Mouse (Mus musculus) right cerebral cortex, postnatal 10 days (tissue): Measurements from ENCODE around the gene Ets1.

Experiments
- DNase-seq, 2 experiments: peaks; one replicate each; pipeline ENCODE4 v3.0.0; 2021; ENCODE audit warnings: low spot score in 2 of 2

Ets1 gene

GRCm38 (mm10) chr9:32730001-32730655, 94.1 kb downstream of the Ets1 start:
- DNase-seq: no peak

- no peak for DNase-seq
Observed at GRCm38 (mm10) chr9:32730656-32731590, 94.9 kb downstream of the Ets1 start.

- no peak for DNase-seq
Observed at GRCm38 (mm10) chr9:32731787-32732186, 95.8 kb downstream of the Ets1 start.

GRCm38 (mm10) chr9:32735071-32735470, 99.0 kb downstream of the Ets1 start:
- DNase-seq: no peak

- no peak for DNase-seq
Observed at GRCm38 (mm10) chr9:32736051-32736450, 100.0 kb downstream of the Ets1 start.

GRCm38 (mm10) chr9:32739988-32740387, 104.0 kb downstream of the Ets1 start:
- no peak for DNase-seq

GRCm38 (mm10) chr9:32740751-32741387, 104.8 kb downstream of the Ets1 start:
- no peak for DNase-seq

- no peak for DNase-seq
Observed at GRCm38 (mm10) chr9:32741681-32742080, 105.7 kb downstream of the Ets1 start.

- DNase-seq: no peak
Observed at GRCm38 (mm10) chr9:32743157-32743556, 107.1 kb downstream of the Ets1 start.

GRCm38 (mm10) chr9:32743642-32744161, 107.7 kb downstream of the Ets1 start:
- DNase-seq: no peak

GRCm38 (mm10) chr9:32744288-32744687, 108.3 kb downstream of the Ets1 start:
- DNase-seq: no peak

GRCm38 (mm10) chr9:32745079-32745763, 109.2 kb downstream of the Ets1 start:
- no peak for DNase-seq

GRCm38 (mm10) chr9:32745998-32746397, 110.0 kb downstream of the Ets1 start:
- no peak for DNase-seq

GRCm38 (mm10) chr9:32746615-32747014, 110.6 kb downstream of the Ets1 start:
- no peak for DNase-seq

- DNase-seq: no peak
Observed at GRCm38 (mm10) chr9:32747624-32748023, 111.6 kb downstream of the Ets1 start.

- no peak for DNase-seq
Observed at GRCm38 (mm10) chr9:32748552-32748951, 112.5 kb downstream of the Ets1 start.

GRCm38 (mm10) chr9:32749721-32750480, 113.9 kb downstream of the Ets1 start:
- DNase-seq: no peak

GRCm38 (mm10) chr9:32752602-32753001, 116.6 kb downstream of the Ets1 start:
- no peak for DNase-seq

GRCm38 (mm10) chr9:32754311-32754710, 118.3 kb downstream of the Ets1 start:
- DNase-seq: no peak

- DNase-seq: no peak
Observed at GRCm38 (mm10) chr9:32756002-32756401, 120.0 kb downstream of the Ets1 start.
